Mouse (Mus musculus): Measurements from ENCODE around the gene Ankrd33b.

Gene Ankrd33b

GRCm38 (mm10) chr15:31366596-31367480 lies 688 bp downstream of the Ankrd33b start:
- no peak for DNase-seq (ENCODE audit: low spot score)

- DNase-seq (ENCODE audit: low spot score): no peak
These were observed 1.6 kb downstream of the Ankrd33b start for GRCm38 (mm10) chr15:31365720-31366591.

GRCm38 (mm10) chr15:31365041-31365719 lies 2.3 kb downstream of the Ankrd33b start:
- no peak for DNase-seq (ENCODE audit: low spot score)

DNA sequence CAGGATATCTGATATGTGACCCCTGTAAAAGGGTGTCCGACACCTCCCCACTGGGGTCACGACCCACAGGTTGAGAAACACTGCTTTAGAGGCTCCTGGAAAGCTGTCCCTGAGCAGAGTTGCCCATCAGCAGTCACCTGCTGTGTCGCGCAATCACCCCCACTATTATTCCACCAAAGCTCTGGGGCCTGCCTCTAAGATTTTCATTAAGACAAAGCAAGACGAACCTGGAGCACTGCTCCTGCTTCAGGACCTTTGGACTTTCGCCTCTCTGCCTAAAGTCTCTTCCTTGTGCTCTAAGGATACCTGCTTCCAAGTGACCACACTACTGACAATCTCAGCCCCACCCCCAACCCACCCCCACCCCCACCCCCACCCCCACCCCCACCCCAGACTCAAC lies 3.1 kb downstream of the Ankrd33b start:
- no peak for DNase-seq (ENCODE audit: low spot score)

- no peak for DNase-seq (ENCODE audit: low spot score)
These were observed 3.6 kb downstream of the Ankrd33b start for GRCm38 (mm10) chr15:31363981-31364361.

- no peak for DNase-seq (ENCODE audit: low spot score)
These were observed 4.1 kb downstream of the Ankrd33b start for GRCm38 (mm10) chr15:31363241-31363980.

GRCm38 (mm10) chr15:31361259-31361853 lies 6.2 kb downstream of the Ankrd33b start:
- no peak for DNase-seq (ENCODE audit: low spot score)

DNA sequence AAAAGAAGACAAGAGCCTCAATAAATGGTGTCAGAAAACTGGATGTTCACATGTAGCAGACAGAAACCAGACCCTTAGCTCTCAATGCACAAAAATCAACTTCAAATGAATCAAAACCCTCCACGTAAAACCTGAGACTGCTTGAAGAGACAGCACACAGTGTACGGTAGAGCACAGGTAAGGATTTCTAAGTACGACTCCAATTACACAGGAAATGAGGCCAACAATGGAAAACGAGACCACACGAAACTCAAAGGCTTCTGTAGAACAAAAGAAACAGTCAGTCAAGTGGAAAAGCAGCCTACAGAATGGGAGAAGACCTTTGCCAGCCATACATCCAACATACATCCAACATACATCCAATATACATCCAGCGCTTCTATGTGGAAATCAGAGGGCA lies 6.9 kb downstream of the Ankrd33b start:
- DNase-seq (ENCODE audit: low spot score): no peak

DNA sequence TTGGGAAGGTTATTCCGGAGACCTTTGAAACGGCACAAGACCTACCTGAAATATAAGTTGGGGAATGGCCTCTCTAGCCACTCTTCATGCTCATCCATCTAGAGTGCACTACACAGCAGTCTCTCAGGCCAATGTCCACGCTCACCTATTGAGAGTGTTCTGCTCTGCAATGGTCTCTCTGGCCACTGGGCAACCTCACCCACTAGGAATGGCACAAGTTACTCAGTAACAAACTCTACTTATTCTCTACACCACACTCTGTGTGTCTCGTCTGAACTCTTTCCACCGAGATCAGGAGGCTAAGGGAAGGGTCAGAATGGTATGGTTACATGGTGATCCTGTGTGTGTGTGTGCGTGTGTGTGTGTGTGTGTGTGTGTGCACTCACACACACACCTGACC lies 7.7 kb downstream of the Ankrd33b start:
- DNase-seq (ENCODE audit: low spot score): no peak

DNA sequence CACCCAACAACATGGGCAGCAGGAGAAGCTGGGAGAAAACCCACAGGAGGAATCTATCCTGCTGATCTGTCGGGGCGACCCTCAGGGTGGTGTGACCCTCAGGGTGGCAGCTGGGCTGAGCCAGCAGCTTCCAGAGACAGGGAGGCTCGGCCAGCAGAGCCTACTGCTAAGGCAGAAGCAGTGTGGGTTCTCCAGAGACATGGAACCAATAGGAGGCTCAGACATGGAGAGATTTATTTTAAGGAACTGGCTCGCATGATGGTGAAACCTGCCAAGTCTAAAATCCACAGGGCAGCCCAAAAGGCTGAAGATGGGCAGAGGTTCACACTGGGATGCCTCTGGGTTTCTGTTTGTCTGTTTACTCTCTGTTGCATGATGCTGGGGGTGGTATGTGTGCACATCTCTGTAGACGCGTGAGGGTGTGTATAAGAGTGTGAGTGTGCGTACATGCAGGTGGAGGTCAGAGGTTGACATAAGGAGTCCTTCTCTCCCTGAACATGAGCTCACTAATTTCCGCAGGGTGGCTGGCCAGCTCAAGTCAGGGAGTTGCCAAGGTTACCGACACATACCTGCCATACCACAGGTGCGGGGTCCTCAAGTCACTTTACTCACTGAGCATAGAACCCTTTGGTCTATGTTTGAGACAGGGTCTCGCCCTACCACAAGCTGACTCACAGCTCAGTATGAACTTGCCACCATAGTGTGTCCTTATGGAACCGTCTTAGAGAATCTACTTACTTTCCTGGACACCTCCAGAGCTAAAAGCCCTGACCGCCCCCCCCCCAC lies 14.8 kb downstream of the Ankrd33b start:
- no peak for DNase-seq (ENCODE audit: low spot score)

GRCm38 (mm10) chr15:31349810-31350341 lies 17.6 kb downstream of the Ankrd33b start:
- no peak for DNase-seq (ENCODE audit: low spot score)

DNA sequence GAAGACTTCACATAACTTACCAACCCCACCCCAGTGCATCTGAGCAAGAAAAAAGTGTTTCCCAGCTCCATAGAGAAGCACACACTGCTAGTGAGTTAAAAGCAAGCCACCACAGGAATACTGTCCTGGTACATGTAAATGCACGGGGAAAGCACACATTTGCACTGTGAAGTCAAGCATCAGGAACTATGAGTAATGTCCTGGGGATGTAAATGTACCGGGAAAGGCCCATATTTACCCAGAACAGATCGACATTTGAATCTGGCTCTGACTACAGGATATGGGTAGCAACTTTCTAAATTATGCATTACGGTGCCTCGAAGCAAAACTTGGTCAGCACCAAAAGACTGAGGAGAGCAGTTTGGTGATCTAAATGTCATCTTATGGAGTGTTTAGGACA lies 18.5 kb downstream of the Ankrd33b start:
- no peak for DNase-seq (ENCODE audit: low spot score)

- no peak for DNase-seq (ENCODE audit: low spot score)
These were observed 19.3 kb downstream of the Ankrd33b start for GRCm38 (mm10) chr15:31348241-31348640.

DNA sequence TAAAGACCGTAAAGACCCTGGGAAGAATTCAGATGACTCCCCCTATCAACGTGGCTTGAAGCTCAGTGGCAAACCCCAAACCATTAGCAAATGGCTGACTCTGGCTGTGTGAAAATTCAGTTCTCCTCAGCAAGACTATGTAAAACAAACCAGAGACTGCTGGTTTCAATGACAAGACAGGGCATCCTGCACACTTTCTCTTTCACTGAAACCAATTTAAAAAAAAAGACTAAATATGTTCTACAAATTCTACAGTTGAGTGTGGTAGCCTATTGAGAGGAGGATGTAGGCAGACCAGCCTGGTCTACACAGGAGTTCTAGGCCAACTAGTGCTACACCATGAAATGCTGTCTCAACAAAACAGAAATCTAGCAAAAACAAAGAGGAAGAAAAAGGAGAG lies 21.0 kb downstream of the Ankrd33b start:
- no peak for DNase-seq (ENCODE audit: low spot score)

DNA sequence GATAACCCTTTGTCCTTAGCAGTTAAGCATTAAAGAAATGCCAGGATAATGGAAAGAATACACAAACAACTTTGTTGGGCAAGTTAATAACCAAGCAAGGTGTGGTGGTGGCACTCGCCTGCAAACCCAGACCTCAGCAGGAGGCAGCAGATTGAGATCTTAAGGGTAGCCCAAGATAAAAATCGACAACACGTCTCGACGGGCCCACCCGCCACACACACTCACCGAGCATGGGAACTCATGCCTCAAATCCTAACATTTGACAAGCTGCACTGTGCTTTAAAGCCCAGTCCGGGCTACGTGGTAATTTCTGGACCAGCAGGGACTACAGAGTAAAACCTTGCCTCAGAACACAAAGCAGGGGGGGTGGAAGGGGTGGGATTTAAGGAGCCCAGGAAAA lies 22.2 kb downstream of the Ankrd33b start:
- no peak for DNase-seq (ENCODE audit: low spot score)

DNA sequence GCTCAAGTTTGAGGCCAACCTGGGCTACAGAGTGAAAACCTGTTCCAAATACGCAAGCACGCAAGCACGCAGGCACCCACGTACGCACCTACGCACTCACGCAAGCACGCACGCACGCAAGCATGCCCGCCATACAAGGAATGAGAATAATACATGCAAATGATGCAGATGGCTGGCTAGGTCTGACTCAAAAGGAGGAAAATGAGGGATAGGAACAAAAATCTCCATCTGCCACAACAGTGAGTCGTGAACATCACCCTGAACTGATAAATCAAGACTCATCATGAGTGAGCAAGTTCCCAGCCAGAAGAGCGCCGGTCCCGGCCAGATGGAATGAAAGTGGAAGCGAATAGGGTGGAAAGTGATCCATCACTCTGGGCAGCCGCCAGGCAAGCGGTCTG lies 22.7 kb downstream of the Ankrd33b start:
- DNase-seq (ENCODE audit: low spot score): no peak

GRCm38 (mm10) chr15:31343602-31344001 lies 23.9 kb downstream of the Ankrd33b start:
- DNase-seq (ENCODE audit: low spot score): no peak

DNA sequence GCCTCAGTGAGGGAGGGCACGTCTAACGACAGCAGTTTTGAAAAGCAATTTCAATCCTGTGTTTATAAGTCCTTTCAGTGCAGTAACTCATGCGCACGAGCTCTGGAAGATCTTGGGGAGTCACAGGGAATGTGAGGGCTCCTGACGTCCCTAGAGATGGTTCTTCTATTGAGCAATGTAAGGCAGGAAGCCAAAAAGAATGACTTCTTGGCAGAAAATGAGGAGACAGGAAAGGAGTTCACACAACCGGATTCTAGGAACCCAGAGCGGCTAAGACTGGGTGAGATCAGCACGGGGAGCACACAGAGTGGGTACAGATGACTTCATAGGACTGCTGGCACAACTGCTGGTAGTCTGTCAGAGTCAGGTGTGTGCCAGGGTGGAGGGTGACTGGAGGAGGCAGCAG lies 25.0 kb downstream of the Ankrd33b start:
- no peak for DNase-seq (ENCODE audit: low spot score)

DNA sequence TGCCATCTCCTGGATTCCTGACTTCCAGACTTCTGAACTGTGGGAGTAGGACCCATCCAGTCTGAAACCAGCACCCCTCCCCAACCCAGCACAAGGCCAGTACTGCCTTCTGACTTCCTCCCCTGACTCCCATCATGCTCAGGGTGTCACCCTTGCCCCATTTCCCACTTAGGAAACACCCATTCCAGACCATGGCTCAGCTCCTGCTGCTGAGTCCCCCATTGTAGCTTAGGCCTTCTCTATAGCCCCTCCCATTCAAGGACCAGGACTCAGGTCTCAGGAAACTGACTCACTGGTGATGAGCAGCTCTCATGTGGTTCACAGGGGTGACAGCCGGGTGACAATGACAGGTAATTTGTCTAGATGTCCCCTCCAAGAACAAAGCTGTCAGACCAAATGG lies 25.5 kb downstream of the Ankrd33b start:
- no peak for DNase-seq (ENCODE audit: low spot score)

- no peak for DNase-seq (ENCODE audit: low spot score)
These were observed 28.8 kb downstream of the Ankrd33b start for GRCm38 (mm10) chr15:31338656-31339291.
